ENCODE assay signal across 8 mouse cellular contexts in genomic region chr6:29023206-29023967, GRCm38 (mm10). TPM values are rescaled to one million over a fixed set of nuclear protein-coding genes. Genes with fewer than 3 reads are reported as not detected.
DNase-seq lines count a peak whose midpoint lies in the region; ATAC-seq and TF ChIP-seq lines count a peak whose summit lies in the region.

No protein-coding gene starts in this region.

- TF ChIP-seq POLR2A in cortical plate, adult 2 months (IDR thresholded peaks at IDR 0.05; ENCODE audit: extremely low read depth, insufficient read depth, low read length): no peak

- no peaks in the 10 kb centered on the region for H3K36me3 ChIP-seq in heart, embryonic 12.5 days
- no peaks in the 10 kb centered on the region for H3K36me3 ChIP-seq in kidney, postnatal 0 days (ENCODE audit: insufficient read depth, low read length)
- no peaks in the 10 kb centered on the region for H3K36me3 ChIP-seq in liver, embryonic 14.5 days (replicated peaks; ENCODE audit: control insufficient read depth, insufficient read depth, low read depth)
- H3K36me3 ChIP-seq in neural tube, embryonic 13.5 days: no peaks in the 10 kb centered on the region

- no peaks in the 10 kb centered on the region for H3K4me1 ChIP-seq in cortical plate, adult 2 months (ENCODE audit: control insufficient read depth, insufficient read depth, low read length)
- H3K4me1 ChIP-seq in heart, embryonic 12.5 days (replicated peaks): 0 out of 2 replicates have a peak, but pooled peaks cover 3% of the 10 kb centered on the region
- no peaks in the 10 kb centered on the region for H3K4me1 ChIP-seq in kidney, postnatal 0 days (replicated peaks; ENCODE audit: insufficient read depth, low read length)
- H3K4me1 ChIP-seq in liver, embryonic 14.5 days (replicated peaks; ENCODE audit: control insufficient read depth in 2 of 2, insufficient read depth in 2 of 2, low read length in 1 of 2): no peaks in the 10 kb centered on the region
- H3K4me1 ChIP-seq in neural tube, embryonic 13.5 days (replicated peaks): peaks cover 7% of the 10 kb centered on the region

- no peak overlapping the region for H3K9ac ChIP-seq in heart, embryonic 12.5 days
- no peak overlapping the region for H3K9ac ChIP-seq in kidney, postnatal 0 days (ENCODE audit: low read depth, low read length)
- H3K9ac ChIP-seq in liver, embryonic 14.5 days (replicated peaks): no peak overlapping the region
- peak overlapping the region; percentile 48; the same call in 1 of the 2 replicates for H3K9ac ChIP-seq in neural tube, embryonic 13.5 days

- 29% methylated on average over 18 of the region's 18 CpGs for WGBS in heart, embryonic 12.5 days
- 32% methylated on average over 18 of the region's 18 CpGs for WGBS in kidney, postnatal 0 days
- 25% methylated on average over 18 of the region's 18 CpGs for WGBS in liver, embryonic 14.5 days (ENCODE audit: insufficient replicate concordance)
- 40% methylated on average over 18 of the region's 18 CpGs for WGBS in neural tube, embryonic 13.5 days

- TF ChIP-seq CTCF in cortical plate, adult 2 months (IDR thresholded peaks at IDR 0.05; ENCODE audit: extremely low read depth, insufficient read depth, low read length): peak; percentile 66
- TF ChIP-seq CTCF in kidney, postnatal 0 days (IDR thresholded peaks at IDR 0.05; ENCODE audit: low read depth): peak; percentile 79
- peak; percentile 59 for TF ChIP-seq CTCF in liver, embryonic 14.5 days (IDR thresholded peaks at IDR 0.05; ENCODE audit: low read depth)

- no peak overlapping the region for H3K4me3 ChIP-seq in cortical plate, adult 2 months (ENCODE audit: insufficient read depth, low read length)
- no peak overlapping the region for H3K4me3 ChIP-seq in heart, embryonic 12.5 days
- no peak overlapping the region for H3K4me3 ChIP-seq in kidney, postnatal 0 days (replicated peaks; ENCODE audit: low read depth, low read length)
- no peak overlapping the region for H3K4me3 ChIP-seq in liver, embryonic 14.5 days (ENCODE audit: insufficient read depth in 1 of 2, low read depth in 2 of 2, low read length in 2 of 2)
- H3K4me3 ChIP-seq in neural tube, embryonic 13.5 days: no peak overlapping the region

- no peaks in the 10 kb centered on the region for H3K9me3 ChIP-seq in heart, embryonic 12.5 days (replicated peaks)
- no peaks in the 10 kb centered on the region for H3K9me3 ChIP-seq in kidney, postnatal 0 days (replicated peaks; ENCODE audit: low read length)
- no peaks in the 10 kb centered on the region for H3K9me3 ChIP-seq in liver, embryonic 14.5 days (ENCODE audit: control insufficient read depth, low read length)
- no peaks in the 10 kb centered on the region for H3K9me3 ChIP-seq in neural tube, embryonic 13.5 days

- ATAC-seq in CD4-positive, CD25-positive, alpha-beta regulatory T cell, adult 4 months: peak; percentile 59
- peak; percentile 39; the same call in 1 of the 2 replicates for ATAC-seq in heart, embryonic 12.5 days (ENCODE audit: insufficient number of reproducible peaks, low FRiP score)
- 0 out of 2 replicates have a peak, but pooled peaks have one; percentile 27 for ATAC-seq in kidney, postnatal 0 days (replicated peaks; ENCODE audit: low FRiP score, low read depth)
- ATAC-seq in liver, embryonic 14.5 days (ENCODE audit: insufficient read depth): no peak
- peak; percentile 32 for ATAC-seq in neural tube, embryonic 13.5 days (ENCODE audit: low read depth)

- TF ChIP-seq EP300 in liver, embryonic 14.5 days (IDR thresholded peaks at IDR 0.05; ENCODE audit: low read depth): no peak

- peak; percentile 84 to 93 for DNase-seq in adrenal gland, adult (ENCODE audit: inconsistent age in 2 of 2, low spot score in 1 of 2)
- peak; percentile 86 for DNase-seq in kidney, postnatal 0 days (ENCODE audit: low spot score)
- DNase-seq in liver, embryonic 14.5 days (ENCODE audit: low read depth in 3 of 3, low spot score in 3 of 3): peak; percentile 5 to 17 (median 7)
- DNase-seq in urinary bladder, postnatal 4 days (ENCODE audit: low spot score in 2 of 2): peak; percentile 38 to 70

- H3K27ac ChIP-seq in cortical plate, adult 2 months (ENCODE audit: insufficient read depth, low read length): no peak overlapping the region
- H3K27ac ChIP-seq in heart, embryonic 12.5 days (ENCODE audit: poor library complexity, severe bottlenecking): no peak overlapping the region
- no peak overlapping the region for H3K27ac ChIP-seq in kidney, postnatal 0 days
- no peak overlapping the region for H3K27ac ChIP-seq in liver, embryonic 14.5 days
- H3K27ac ChIP-seq in neural tube, embryonic 13.5 days (replicated peaks): no peak overlapping the region

- no peak overlapping the region for H3K4me2 ChIP-seq in heart, embryonic 12.5 days
- no peak overlapping the region for H3K4me2 ChIP-seq in kidney, postnatal 0 days (ENCODE audit: low read length)
- no peak overlapping the region for H3K4me2 ChIP-seq in liver, embryonic 14.5 days (ENCODE audit: low read depth)
- H3K4me2 ChIP-seq in neural tube, embryonic 13.5 days: no peak overlapping the region; the same call in 1 of the 2 replicates

- peaks cover 87% of the 10 kb centered on the region for H3K27me3 ChIP-seq in heart, embryonic 12.5 days (replicated peaks)
- H3K27me3 ChIP-seq in kidney, postnatal 0 days (ENCODE audit: insufficient read depth, low read length): no peaks in the 10 kb centered on the region
- H3K27me3 ChIP-seq in liver, embryonic 14.5 days (ENCODE audit: control insufficient read depth, insufficient read depth, low read length): no peaks in the 10 kb centered on the region
- peaks cover 44% of the 10 kb centered on the region for H3K27me3 ChIP-seq in neural tube, embryonic 13.5 days

RNA-seq across cellular contexts. Expression of gene Lep, which starts 36.6 kb away (rescaled TPM):
- not detected for polyA plus RNA-seq in CD4-positive, CD25-positive, alpha-beta regulatory T cell, adult 4 months (2017; shearing (Covaris generic))
- polyA plus RNA-seq in cortical plate, adult 2 months (2012; rRNA removed): not detected in 2 replicates
- polyA plus RNA-seq in heart, embryonic 12.5 days (2016; fragmentation: Nextera tagmentation; extraction: Ambion mirVana): not detected in 2 replicates
- polyA plus RNA-seq in kidney, postnatal 0 days (2015; fragmentation: Nextera tagmentation; extraction: Ambion mirVana): not detected in 2 replicates
- polyA plus RNA-seq in liver, embryonic 14.5 days (2012; rRNA removed): not detected in 2 replicates
- polyA plus RNA-seq in liver, embryonic 14.5 days (2014; fragmentation: Nextera tagmentation; extraction: Ambion mirVana): not detected in 2 replicates
- polyA plus RNA-seq in neural tube, embryonic 13.5 days (2015; fragmentation: Nextera tagmentation; extraction: Ambion mirVana): not detected in 2 replicates

Comparison
In these comparisons a context has a peak if more than half of its experiments do, and no peak if none do; other contexts are left out.
1. DNase-seq: peak in every context shown above with its lines; median percentile 88 in adrenal gland, adult; 86 in kidney, postnatal 0 days; 54 in urinary bladder, postnatal 4 days; 7 in liver, embryonic 14.5 days.